Mouse (Mus musculus): ENCODE results near the gene Atf1.

GRCm38 (mm10) chr15:100202431-100203015 lies 25.1 kb upstream of the Atf1 start:
- no peak for TF ChIP-seq CTCF (IDR thresholded peaks at IDR 0.05; ENCODE audit: insufficient read depth, low read depth, low read length)
- no peak for TF ChIP-seq POLR2A (IDR thresholded peaks at IDR 0.05; ENCODE audit: insufficient read depth, low read depth, low read length)

All from olfactory bulb, adult 2 months (tissue).